Mouse (Mus musculus) kidney, adult 8-10 months (tissue): ENCODE data around the gene Ifnar2.

Source experiments
- DNase-seq, 2 experiments: peaks; one replicate each; pipeline ENCODE4 v3.0.0; 2022

The Ifnar2 gene

DNA sequence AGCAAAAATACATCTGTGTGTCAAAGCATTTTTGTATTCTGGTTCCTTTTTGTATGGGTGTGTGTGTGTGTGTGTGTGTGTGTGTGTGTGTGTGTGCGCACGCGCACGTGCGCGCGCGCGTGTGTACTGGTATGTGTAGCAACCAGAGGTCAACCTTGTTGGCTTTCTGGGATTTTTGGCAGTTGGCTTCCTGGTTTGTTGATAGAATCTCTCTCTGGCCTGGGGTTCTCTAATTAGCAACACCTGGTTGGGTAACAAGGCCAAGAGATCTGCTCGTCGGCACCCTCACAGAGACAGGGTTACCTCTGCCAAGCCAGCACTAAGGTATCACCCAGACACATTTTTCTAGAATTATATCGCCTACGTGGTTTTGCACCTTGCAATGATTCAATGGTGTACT is 13.1 kb upstream of the Ifnar2 start:
- DNase-seq = no peak

DNA sequence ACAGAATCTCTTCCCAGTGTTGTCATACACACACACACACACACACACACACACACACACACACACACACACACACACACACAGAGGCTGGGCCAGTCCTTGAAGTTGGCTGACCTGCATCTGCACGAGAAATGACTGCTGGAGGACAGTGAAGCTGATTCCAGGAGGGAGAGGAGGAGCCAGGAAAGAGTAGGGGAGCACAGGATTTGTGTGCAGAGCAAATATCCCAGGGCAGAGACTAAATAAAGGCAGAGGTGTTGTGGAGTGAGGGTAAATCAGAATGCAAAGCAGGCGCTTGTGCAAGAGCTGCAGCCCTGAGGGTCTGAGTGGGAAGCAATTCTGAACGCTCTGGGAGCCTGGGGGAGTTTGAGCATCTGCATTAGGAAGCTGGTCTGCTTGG is 12.4 kb upstream of the Ifnar2 start:
- no peak for DNase-seq

DNA sequence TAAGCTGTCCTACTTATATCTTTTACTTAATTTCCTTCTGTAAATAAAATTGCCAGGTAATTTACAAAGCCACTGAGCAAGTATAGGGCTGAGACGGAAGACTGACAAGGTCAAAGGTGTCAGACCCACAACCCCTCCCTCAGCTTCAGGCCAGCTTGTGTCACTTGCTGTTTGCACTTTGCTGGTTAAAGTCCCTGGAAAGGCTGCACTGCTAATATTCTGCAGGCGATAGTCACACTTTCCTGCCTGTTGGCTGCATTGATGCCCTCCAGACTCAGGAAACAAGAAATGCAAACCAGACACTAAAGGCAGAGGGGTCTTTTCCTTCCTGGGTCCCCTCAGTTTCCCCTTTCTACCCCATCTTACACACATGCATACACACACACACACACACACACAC is 10.6 kb upstream of the Ifnar2 start:
- DNase-seq = no peak

DNA sequence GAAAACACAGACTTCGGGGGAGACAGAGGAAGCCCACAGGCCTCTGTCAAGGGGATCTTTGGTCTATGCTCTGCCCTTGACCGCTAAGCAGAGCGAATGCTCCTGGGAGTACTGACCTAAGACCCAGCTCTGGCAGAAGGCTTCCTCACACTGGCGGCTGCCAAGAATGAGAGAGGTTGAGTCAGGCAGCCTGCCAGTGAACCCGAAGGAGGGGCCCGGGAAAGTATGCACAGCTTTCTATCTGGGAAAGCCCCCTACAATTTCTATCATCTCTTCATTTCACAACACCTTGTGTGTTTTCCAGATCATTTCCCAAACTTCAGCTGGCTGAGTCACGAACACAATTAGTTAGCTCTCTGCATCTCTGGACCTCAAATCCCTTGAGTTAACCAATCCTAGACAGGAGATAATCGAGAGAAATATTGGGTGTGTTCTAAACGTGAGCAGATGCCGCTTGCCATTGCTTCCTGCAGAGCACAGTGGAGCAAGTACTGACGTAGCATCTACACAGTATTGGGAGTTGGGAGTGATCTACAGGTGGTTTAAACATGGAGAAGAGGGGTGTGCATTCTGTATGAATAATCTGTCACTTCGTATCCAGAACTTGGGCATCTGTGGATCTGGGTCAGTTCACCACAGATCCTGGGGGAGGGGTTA is 9.8 kb upstream of the Ifnar2 start:
- DNase-seq = peak; percentile 67 to 71

DNA sequence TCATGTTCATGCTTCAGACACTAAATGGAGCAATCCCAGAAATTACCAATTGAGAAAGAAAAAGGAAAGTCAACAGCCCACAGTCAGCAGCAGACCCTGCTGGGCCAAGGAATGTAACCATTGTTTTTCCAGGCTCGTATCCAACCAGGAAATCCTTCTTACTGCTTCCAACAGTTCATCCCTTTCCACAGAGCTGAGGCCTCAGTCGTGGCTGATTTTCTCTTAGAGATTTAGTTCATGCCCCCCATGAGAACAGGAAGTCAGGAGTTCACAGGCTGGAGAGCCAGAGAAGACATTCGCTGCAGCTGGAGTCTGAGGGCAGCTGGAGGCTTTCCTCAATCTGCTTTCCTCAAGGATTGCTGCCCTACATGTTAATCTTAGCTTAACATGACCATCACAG is 9.1 kb upstream of the Ifnar2 start:
- peak; percentile 61 to 83 for DNase-seq

DNA sequence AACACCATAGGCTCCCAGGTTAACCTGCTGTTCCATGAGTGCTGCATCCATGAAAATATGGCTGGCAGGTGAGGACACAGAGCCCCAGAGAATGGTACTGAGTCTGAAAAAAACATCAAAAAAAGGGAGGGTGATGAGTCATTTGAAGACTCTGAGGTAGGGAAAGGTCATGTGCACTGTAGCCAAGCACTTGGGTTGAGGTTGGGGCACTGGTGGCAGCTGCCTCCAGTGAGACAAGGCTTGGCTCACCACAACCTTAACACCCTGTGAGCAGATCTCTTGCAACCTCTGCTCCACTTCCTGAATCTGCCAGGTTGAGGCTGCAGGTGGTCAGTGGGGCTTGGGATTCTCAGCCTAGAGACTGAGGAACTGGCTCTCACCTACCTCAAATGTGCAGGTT is 6.0 kb upstream of the Ifnar2 start:
- no peak for DNase-seq

DNA sequence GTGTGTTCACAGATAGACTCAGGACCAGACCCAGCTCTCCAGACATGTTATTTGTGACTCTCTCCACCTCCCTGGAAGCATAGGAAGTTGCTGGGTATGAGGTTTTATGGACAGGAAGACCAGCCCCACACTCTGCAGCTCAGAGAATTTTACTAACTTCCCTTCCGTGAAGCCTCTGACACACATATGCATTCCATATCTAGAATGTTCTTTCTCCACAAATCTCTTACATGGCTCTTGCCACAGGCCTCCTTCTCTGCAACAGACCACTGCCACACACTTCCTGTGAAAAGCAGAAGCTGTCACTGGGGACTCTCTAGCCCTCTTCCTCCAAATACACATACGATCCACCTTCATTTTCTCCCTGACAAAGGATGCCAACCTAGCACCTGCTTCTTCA is 5.5 kb upstream of the Ifnar2 start:
- DNase-seq = no peak

DNA sequence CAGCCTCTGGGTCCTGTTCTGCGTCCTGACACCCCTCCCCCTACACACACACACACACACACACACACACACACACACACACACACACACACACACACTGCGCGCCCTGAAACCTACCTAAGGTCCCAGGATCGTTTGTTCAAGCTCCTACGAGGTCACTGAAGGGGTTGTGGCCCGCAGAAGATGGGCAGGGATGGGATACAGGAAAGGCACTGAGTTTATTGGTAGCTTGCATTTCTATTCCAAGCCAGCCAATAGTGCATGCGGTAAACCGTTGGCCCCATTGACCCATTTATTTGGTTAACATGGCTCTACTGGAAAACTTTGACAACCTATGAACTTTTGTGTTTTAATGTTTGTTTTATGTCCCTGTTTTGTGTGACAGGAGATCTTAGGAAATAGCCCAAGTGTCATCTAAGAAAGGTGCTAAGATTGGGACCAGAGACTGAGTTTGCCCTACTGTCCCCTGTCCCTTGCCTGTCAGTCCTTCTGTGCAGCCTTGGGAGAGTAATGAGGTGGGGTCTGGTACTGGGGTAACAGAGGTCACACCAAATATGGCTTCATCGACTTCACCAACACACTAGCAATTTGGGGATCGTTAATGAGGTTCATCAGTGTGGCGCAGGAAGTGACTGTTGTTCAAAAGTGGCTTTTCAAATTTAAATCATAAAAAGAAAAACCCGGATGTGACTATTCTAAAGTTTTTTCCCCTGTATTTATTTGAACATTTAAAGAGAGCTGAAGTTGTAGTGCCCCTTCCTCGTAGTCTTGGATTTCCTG is 1.1 kb downstream of the Ifnar2 start:
- DNase-seq = no peak

DNA sequence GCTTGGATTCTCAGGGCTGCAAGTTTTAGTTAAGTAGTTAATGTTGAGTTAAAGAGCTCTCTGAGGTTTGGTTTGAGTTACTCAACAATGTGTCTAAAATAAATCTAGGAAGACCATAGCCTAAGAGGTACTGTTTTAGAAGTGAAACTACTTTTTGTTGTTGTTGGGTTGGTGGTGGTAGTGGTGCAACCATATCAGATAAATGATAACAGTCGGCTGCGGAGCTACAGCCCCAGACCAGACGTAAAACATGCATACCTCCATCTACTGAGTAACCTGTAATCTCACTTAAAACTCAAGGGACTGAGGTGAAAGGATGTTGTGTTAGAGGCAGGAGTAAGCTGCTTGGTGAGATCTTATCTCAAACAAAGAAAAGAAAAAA is 1.7 kb downstream of the Ifnar2 start:
- no peak for DNase-seq

DNA sequence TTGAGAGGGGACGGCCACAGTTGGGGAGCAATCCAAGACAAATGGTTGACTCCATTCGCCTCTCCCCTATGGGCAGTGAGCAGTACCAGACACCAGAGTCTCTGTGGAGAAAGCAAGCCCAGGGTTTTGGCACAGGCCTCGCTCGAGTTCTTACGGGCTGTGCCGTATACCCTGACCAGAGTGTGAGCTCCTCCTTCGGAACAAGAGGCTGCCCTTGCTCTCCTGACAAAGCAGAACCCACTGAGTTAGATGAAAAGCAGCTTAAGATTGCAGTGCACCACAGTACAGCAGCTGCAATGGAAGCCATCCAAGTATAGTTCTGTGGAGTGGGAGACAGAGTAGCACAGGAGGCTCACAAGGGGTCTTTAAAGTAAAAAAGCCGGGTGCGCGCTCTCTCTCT is 4.1 kb downstream of the Ifnar2 start:
- DNase-seq = no peak

DNA sequence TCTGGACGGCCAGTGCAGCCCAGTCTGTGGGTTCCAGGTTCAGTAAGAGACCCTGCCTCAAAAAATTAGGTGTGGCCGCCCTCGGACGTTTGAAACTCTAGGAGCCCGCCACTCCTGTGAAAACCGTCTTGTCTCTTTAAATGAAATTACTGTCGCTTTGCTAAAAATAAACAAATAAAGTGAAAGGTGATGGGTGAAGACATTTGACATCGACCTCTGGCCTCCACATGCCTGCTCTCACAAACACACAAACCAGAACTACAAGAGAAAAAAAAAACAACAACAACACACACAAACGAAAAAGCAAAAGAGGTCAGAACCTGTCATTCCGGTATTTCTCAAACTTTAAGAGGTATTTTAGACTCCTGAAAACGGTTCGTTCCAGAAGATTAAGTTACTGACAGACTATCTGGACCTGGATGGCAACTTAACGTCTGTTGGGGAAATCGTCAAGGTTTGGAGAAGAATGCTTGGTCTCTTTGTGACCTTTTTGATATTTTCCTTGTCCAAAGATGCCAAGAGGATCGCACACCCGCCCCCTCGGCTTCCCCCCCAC is 5.9 kb downstream of the Ifnar2 start:
- DNase-seq = no peak

DNA sequence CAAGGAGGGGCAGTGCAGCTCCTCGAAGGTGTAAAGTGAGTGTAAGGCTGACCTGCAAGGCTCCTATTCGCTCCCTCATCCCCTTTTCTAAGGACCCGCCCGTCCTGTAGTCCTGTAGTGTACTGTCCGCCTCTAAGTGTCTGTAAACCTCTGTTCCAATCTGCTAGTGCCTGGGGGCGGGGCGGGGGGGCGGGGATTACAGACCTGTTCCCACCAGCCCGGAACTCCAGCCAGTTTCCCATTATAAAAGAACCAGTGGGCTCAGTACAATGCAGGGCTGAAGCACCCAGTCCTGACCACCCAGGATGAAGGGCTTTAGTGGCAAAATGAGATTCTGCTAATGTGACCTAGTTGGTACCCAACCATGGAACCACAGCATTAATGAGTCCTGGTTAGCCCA is 6.4 kb downstream of the Ifnar2 start:
- DNase-seq = no peak

DNA sequence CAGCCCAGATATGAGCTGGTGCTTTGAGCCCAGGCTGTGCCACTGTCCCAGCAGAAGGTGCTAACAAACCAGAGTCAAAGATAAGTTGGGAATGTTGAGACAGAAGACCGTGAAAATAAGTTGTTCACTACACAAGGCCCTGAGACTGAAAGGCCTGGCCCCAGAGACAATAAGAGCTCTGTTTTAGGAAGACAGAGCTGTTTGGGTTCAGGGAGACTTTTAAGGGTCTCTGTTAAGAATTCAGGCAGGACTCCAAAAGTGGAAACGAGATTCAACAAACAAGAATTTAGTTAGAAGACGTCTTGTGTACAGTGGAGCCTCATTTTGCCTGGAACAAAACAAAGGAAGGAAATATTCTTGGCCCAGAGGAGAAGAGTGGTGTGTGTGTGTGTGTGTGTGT is 6.8 kb downstream of the Ifnar2 start:
- DNase-seq = no peak

DNA sequence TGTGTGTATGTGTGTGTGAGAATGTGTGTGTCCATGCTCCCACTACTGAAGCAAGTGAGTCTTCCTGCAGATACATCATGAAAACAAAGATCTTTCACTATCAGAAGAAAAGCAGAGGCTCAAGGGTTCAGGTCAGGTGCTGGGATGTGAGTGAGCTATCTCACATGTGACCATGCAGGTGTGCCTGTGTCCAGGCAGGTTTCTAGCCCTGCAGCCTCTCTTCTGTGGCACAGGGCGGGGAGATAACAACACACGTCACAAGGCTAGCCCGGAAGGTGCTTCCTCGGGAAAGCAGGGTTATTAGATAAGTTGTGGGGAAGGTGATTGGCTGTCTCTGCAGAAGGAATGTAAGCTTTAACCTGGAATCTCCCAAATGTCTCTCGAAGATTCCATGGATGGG is 7.6 kb downstream of the Ifnar2 start:
- no peak for DNase-seq

DNA sequence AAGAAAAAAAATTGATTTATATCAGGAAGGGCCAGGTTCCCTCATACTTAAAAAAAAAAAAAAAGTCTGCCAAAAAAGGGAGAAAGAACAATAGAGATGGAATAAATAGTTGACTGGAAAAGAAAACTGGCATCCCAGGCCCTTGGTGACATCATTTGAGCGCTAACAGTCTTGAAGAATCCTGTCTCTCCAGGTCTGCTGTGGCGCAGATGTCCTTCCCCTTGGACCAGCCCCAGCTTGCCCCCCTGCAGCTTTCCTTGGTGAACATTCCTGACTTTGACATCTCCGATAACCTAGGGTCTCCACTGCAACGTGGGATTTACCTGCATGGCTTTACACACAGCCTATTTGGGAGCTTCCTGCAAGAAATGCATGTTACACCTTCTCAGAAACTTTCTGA is 9.0 kb downstream of the Ifnar2 start:
- no peak for DNase-seq

DNA sequence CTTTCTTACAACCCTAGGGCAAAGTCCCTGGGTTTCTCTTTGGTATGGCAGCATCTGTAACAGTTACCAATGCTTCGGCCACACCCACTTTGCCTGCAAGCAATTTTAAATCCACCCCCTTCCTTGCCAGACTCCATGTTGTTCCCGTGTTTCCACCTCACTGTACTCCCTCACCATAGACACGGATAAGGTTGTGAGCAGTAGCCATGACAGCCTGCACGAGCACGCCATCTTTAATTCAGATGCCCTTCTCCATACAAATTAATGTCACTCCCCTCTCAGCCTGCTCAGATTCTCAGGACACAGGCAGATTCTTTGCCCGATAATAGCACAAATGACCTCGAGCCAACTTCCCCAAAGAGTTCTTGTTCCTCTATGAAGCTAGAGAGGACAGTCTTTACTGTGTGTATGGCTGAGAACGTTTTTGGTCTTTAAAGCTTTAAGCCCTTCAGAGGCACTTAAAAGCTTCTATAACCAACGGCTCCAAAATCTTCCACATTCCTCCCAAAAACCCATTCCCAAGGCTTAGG is 9.7 kb downstream of the Ifnar2 start:
- DNase-seq = no peak

DNA sequence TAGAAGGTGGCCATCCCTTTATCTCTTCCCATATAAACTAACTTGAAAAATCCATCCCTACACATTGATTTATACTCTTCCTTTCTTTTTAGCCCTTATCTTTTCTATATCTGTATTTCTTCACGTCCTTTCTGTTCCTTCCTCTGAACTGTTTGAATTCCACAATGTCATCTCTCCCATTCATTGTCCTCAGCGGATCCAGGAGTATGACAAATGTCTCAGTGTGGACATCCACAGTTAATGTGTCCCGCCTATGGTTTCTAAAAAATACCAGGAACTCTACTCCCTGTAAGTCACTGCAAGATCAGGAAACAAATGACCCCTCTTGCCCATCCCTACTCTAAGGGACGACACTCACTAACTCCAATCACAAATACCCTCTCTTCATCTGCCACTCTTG is 11.6 kb downstream of the Ifnar2 start:
- DNase-seq = no peak

DNA sequence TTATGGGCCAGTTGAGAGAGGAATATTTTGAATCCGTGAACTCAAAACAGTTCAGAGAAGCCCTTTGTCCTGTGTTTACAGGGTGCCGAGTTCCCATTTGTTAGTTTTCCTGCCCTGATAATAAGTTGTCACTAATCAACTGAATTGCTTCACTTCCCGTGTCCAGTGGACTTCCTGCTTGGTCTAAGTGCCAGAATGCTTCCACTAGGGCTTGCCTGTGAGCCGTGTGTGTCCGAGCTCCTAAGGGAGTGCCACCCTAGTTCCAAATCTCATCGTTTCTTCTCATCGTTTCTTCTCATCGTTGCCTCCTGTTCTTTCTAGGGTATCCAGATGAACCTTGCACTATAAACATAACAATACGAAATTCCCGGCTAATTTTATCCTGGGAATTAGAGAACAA is 13.0 kb downstream of the Ifnar2 start:
- peak; percentile 59 to 73 for DNase-seq

DNA sequence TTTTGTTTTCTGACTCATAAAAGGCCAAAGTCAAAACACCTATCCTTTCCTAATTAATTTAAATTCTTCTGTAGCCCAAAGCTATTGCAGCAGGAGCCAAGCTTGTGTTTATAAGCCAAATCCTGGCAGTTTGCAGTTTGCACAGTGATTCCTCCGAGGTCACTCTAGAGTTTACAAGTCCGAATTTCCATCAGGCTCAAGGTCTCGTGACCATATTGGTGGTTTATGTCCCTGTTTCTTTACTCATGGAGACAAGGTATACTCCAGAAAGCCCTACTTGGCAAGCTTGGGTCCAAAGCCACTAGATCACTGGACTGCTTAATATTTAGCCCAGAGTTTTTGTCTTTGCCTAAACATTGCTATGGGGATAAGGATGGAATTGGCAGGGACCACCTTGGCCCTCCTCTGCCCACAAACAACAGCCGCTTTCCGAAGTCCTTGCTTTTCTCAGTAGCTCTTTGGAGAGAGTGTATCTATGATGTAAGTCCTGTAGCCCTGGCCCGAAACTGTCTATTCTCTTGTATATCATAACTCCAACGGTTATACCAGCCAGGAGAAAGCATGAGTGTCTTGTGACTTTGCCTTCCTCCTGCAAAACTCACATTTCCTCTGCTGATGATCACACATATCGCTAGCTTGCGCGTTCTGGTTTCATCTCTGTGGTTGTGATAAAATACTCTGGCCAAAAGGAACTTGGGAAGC is 14.0 kb downstream of the Ifnar2 start:
- DNase-seq = no peak

DNA sequence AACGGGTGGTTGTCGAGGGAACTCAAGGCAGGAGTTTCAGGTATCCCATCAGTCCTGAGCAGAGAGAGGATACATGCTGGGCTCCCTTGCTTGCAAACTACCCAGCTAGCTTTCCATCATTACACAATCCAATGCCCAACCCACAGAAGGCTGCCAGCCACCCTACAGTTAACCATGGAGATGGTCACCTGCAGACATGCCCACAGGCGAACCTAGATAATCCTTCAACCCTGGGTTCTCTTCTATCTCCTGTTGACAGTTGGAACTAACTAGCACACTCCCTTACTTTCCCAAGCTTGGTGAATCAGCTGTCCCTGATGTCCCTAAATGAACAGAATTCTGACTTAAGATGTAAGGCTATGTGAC is 14.5 kb downstream of the Ifnar2 start:
- no peak for DNase-seq

DNA sequence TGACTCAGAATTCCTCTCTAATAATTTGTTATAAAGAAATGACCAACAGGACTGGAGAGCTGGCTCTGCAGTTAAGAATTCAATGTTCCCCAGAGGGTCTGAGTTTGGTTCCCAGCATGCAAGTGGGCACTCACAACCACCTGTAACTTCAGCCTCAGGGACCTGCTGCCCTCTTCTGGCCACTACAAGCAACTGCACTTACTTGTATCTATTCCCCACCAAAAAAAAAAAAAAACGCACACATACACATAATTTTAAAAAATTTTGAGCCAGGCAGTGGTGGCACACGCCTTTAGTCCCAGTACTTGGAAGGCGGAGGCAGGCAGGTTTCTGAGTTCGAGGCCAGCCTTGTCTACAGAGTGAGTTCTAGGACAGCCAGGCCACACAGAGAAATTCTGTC is 17.5 kb downstream of the Ifnar2 start:
- no peak for DNase-seq

DNA sequence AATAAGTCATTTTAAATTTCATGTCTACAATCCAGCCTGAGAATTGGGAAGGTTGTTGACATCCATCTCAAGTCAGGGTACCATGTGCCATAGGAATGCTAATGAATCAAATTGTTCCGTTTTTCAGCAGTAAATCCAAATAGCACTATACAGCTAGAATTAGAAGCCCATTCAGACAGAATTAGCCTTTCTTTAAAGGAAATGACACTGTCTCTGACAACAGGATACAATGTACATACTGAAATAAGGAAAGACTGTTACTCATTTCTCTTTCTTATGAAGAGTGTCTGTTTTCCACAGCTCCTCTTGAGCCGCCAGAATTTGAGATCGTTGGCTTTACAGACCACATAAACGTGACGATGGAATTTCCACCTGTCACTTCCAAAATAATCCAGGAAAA is 18.8 kb downstream of the Ifnar2 start, which contains the start of gene Gm21970:
Gene Gm21970, plus strand, starts transcription at position 301 of the 400 bp plus-strand sequence.
- DNase-seq = no peak

DNA sequence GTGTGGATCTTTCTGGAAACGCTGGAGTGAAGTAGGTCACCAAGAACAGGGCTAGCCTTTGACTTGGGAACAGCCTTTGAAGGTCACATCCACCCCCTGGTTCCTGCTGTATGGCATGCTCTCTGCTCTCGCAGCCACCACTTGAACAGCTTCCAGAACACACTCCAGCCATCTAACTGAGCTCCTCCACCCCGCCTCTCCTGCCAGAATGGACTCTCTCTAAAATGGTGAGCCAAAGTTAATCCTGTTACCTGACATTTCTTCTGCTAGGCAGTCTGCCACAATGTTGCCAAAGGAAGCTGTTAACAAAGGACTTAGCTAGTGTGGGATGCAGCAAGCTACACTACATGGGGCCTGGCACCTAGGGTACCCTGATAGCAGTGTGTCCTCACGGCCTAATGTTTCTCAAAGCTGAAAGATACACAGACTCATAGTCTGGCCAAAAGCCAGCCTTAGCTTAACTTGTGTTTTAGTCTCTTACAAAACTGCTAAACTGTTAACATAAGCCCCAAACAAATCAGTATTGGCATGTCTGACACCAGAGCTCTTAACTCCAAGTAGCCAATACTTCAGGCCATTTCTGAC is 22.3 kb downstream of the Ifnar2 start:
- no peak for DNase-seq
